Mouse (Mus musculus): ENCODE measurements around the gene Tacc3. TPM values are rescaled to one million over a fixed set of nuclear protein-coding genes. Genes with fewer than 3 reads are reported as not detected.

The Tacc3 gene
- polyA plus RNA-seq, 1 experiment from 2014 or later: 67.0 TPM

- ATAC-seq (no peak), DNase-seq (no peak)
- H3K36me3 ChIP-seq (replicated peaks; ENCODE audit: insufficient read depth, low read length): no peaks in the 10 kb centered on the region
- H3K27ac ChIP-seq (ENCODE audit: low read depth): no peak overlapping the region
- no peaks in the 10 kb centered on the region for H3K9me3 ChIP-seq (ENCODE audit: low read length)
- peaks cover 15% of the 10 kb centered on the region for H3K4me1 ChIP-seq (ENCODE audit: insufficient read depth)
- TF ChIP-seq CTCF (IDR thresholded peaks at IDR 0.05; ENCODE audit: low read depth) (no peak), EP300 (IDR thresholded peaks at IDR 0.05; ENCODE audit: low read depth) (no peak)
- H3K4me2 ChIP-seq (ENCODE audit: low read depth, low read length): no peak overlapping the region
- H3K4me3 ChIP-seq (ENCODE audit: low read depth, low read length): no peak overlapping the region
- no peak overlapping the region for H3K9ac ChIP-seq (replicated peaks)
- 59% methylated on average over 4 of the region's 4 CpGs for WGBS (ENCODE audit: insufficient replicate concordance)
- H3K27me3 ChIP-seq (ENCODE audit: insufficient read depth, low read length): no peaks in the 10 kb centered on the region
These were observed 49.2 kb downstream of the Tacc3 start for GRCm38 (mm10) chr5:33707163-33707562.

GRCm38 (mm10) chr5:33709037-33709436 is 51.1 kb downstream of the Tacc3 start:
- H3K9ac ChIP-seq (replicated peaks): no peak overlapping the region
- WGBS (ENCODE audit: insufficient replicate concordance): 71% methylated on average over 2 of the region's 2 CpGs
- no peak overlapping the region for H3K27ac ChIP-seq (ENCODE audit: low read depth)
- H3K27me3 ChIP-seq (ENCODE audit: insufficient read depth, low read length): no peaks in the 10 kb centered on the region
- DNase-seq (no peak), ATAC-seq (no peak)
- no peak for TF ChIP-seq EP300 (IDR thresholded peaks at IDR 0.05; ENCODE audit: low read depth)
- no peak for TF ChIP-seq CTCF (IDR thresholded peaks at IDR 0.05; ENCODE audit: low read depth)
- H3K4me3 ChIP-seq (ENCODE audit: low read depth, low read length): no peak overlapping the region
- H3K36me3 ChIP-seq (replicated peaks; ENCODE audit: insufficient read depth, low read length): no peaks in the 10 kb centered on the region
- peaks cover 12% of the 10 kb centered on the region for H3K4me1 ChIP-seq (ENCODE audit: insufficient read depth)
- no peaks in the 10 kb centered on the region for H3K9me3 ChIP-seq (ENCODE audit: low read length)
- H3K4me2 ChIP-seq (ENCODE audit: low read depth, low read length): no peak overlapping the region

GRCm38 (mm10) chr5:33712550-33712949 is 54.6 kb downstream of the Tacc3 start:
- DNase-seq: no peak
- Histone ChIP-seq H3K36me3 (replicated peaks; ENCODE audit: insufficient read depth, low read length) (no peaks in the 10 kb centered on the region), H3K4me1 (ENCODE audit: insufficient read depth) (no peaks in the 10 kb centered on the region), H3K4me3 (ENCODE audit: low read depth, low read length) (no peak overlapping the region), H3K9ac (replicated peaks) (no peak overlapping the region), H3K27ac (ENCODE audit: low read depth) (no peak overlapping the region), H3K9me3 (ENCODE audit: low read length) (no peaks in the 10 kb centered on the region), H3K4me2 (ENCODE audit: low read depth, low read length) (no peak overlapping the region), H3K27me3 (ENCODE audit: insufficient read depth, low read length) (no peaks in the 10 kb centered on the region)
- 72% methylated on average over 2 of the region's 2 CpGs for WGBS (ENCODE audit: insufficient replicate concordance)
- ATAC-seq: no peak
- TF ChIP-seq CTCF (IDR thresholded peaks at IDR 0.05; ENCODE audit: low read depth): no peak
- TF ChIP-seq EP300 (IDR thresholded peaks at IDR 0.05; ENCODE audit: low read depth): no peak

GRCm38 (mm10) chr5:33715182-33715581 is 57.3 kb downstream of the Tacc3 start:
- Histone ChIP-seq H3K4me3 (ENCODE audit: low read depth, low read length) (no peak overlapping the region), H3K4me1 (ENCODE audit: insufficient read depth) (no peaks in the 10 kb centered on the region), H3K9me3 (ENCODE audit: low read length) (no peaks in the 10 kb centered on the region), H3K4me2 (ENCODE audit: low read depth, low read length) (no peak overlapping the region), H3K27me3 (ENCODE audit: insufficient read depth, low read length) (no peaks in the 10 kb centered on the region), H3K36me3 (replicated peaks; ENCODE audit: insufficient read depth, low read length) (no peaks in the 10 kb centered on the region), H3K27ac (ENCODE audit: low read depth) (no peak overlapping the region), H3K9ac (replicated peaks) (no peak overlapping the region)
- ATAC-seq (no peak), DNase-seq (no peak)
- no peak for TF ChIP-seq CTCF (IDR thresholded peaks at IDR 0.05; ENCODE audit: low read depth)
- no peak for TF ChIP-seq EP300 (IDR thresholded peaks at IDR 0.05; ENCODE audit: low read depth)
- WGBS (ENCODE audit: insufficient replicate concordance): 58% methylated on average over 2 of the region's 2 CpGs

GRCm38 (mm10) chr5:33716467-33716866 is 58.5 kb downstream of the Tacc3 start:
- H3K4me1 ChIP-seq (ENCODE audit: insufficient read depth): no peaks in the 10 kb centered on the region
- H3K36me3 ChIP-seq (replicated peaks; ENCODE audit: insufficient read depth, low read length): no peaks in the 10 kb centered on the region
- TF ChIP-seq EP300 (IDR thresholded peaks at IDR 0.05; ENCODE audit: low read depth) (no peak), CTCF (IDR thresholded peaks at IDR 0.05; ENCODE audit: low read depth) (peak; percentile 31; the same call in 1 of the 2 replicates)
- ATAC-seq: no peak
- peaks cover 2% of the 10 kb centered on the region; the same call in 1 of the 2 replicates for H3K27me3 ChIP-seq (ENCODE audit: insufficient read depth, low read length)
- no peak for DNase-seq
- no peak overlapping the region for H3K27ac ChIP-seq (ENCODE audit: low read depth)
- no peaks in the 10 kb centered on the region for H3K9me3 ChIP-seq (ENCODE audit: low read length)
- no peak overlapping the region for H3K4me3 ChIP-seq (ENCODE audit: low read depth, low read length)
- H3K4me2 ChIP-seq (ENCODE audit: low read depth, low read length): no peak overlapping the region
- 78% methylated on average over 6 of the region's 6 CpGs for WGBS (ENCODE audit: insufficient replicate concordance)
- no peak overlapping the region for H3K9ac ChIP-seq (replicated peaks)

- TF ChIP-seq EP300 (IDR thresholded peaks at IDR 0.05; ENCODE audit: low read depth) (no peak), CTCF (IDR thresholded peaks at IDR 0.05; ENCODE audit: low read depth) (no peak)
- no peak overlapping the region for H3K4me2 ChIP-seq (ENCODE audit: low read depth, low read length)
- H3K4me1 ChIP-seq (ENCODE audit: insufficient read depth): peaks cover 6% of the 10 kb centered on the region; the same call in 1 of the 2 replicates
- WGBS (ENCODE audit: insufficient replicate concordance): 70% methylated on average over 5 of the region's 5 CpGs
- ATAC-seq: no peak
- no peak for DNase-seq
- no peaks in the 10 kb centered on the region for H3K9me3 ChIP-seq (ENCODE audit: low read length)
- no peak overlapping the region for H3K27ac ChIP-seq (ENCODE audit: low read depth)
- H3K9ac ChIP-seq (replicated peaks): no peak overlapping the region
- H3K36me3 ChIP-seq (replicated peaks; ENCODE audit: insufficient read depth, low read length): no peaks in the 10 kb centered on the region
- no peak overlapping the region for H3K4me3 ChIP-seq (ENCODE audit: low read depth, low read length)
- peaks cover 20% of the 10 kb centered on the region for H3K27me3 ChIP-seq (ENCODE audit: insufficient read depth, low read length)
These were observed 60.5 kb downstream of the Tacc3 start for GRCm38 (mm10) chr5:33718460-33718859.

Data from liver, postnatal 0 days (tissue).